Mouse (Mus musculus) hindbrain, postnatal 0 days (tissue): ENCODE data around the gene Gpr183. TPM values are rescaled to one million over a fixed set of nuclear protein-coding genes. Genes with fewer than 3 reads are reported as not detected.

Experiments
- ATAC-seq: fragments of 200-750 bp; cut with Nextera tagmentation; 2 replicates; pipeline ENCODE4 v1.8.0; 2017; ENCODE audit warnings: mild to moderate bottlenecking, moderate TSS enrichment, moderate library complexity
- DNase-seq: peaks from one replicate; pipeline ENCODE4 v3.0.0-alpha.2; 2015; ENCODE audit warnings: low spot score
- H3K27ac ChIP-seq: fragments of 300-500 bp; sonication (generic); 2 replicates; pipeline ENCODE4 v1.5.1; 2014; ENCODE audit warnings: mild to moderate bottlenecking
- H3K27me3 ChIP-seq: fragments of 300-500 bp; sonication (generic); 2 replicates; pipeline ENCODE4 v1.6.1; 2014; ENCODE audit warnings: low read length, mixed read lengths; ENCODE audit not compliant: insufficient read depth
- H3K36me3 ChIP-seq: fragments of 300-500 bp; sonication (generic); 2 replicates; pipeline ENCODE4 v1.6.1; 2014; ENCODE audit warnings: low read length, mixed read lengths; ENCODE audit not compliant: insufficient read depth
- H3K4me1 ChIP-seq: fragments of 300-500 bp; sonication (generic); 2 replicates; pipeline ENCODE4 v1.6.1; 2014; ENCODE audit warnings: antibody characterized with exemption, low read length, mixed read lengths; ENCODE audit not compliant: insufficient read depth
- H3K4me2 ChIP-seq: fragments of 300-500 bp; sonication (generic); 2 replicates; pipeline ENCODE4 v1.6.1; 2014; ENCODE audit warnings: low read depth, mild to moderate bottlenecking, low read length, moderate library complexity, mixed read lengths
- H3K4me3 ChIP-seq: fragments of 300-500 bp; sonication (generic); 2 replicates; pipeline ENCODE4 v1.5.1; 2014; ENCODE audit warnings: low read length
- H3K9ac ChIP-seq: fragments of 300-500 bp; sonication (generic); replicated peaks from 2 replicates; pipeline ENCODE4 v1.6.1; 2014; ENCODE audit warnings: mild to moderate bottlenecking, low read length, moderate library complexity, mixed read lengths
- H3K9me3 ChIP-seq: fragments of 300-500 bp; sonication (generic); 2 replicates; pipeline ENCODE4 v1.6.1; 2016; ENCODE audit warnings: low read length, mixed read lengths
- CTCF ChIP-seq: IDR thresholded peaks from 2 replicates; pipeline ENCODE4 v1.5.1; 2016; ENCODE audit warnings: antibody characterized with exemption, control low read depth, low read depth
- WGBS: fragments of 180-500 bp; shearing (Covaris S2); extraction: QIAGEN DNeasy Blood & Tissue Kit; methylation state at CpG from one replicate; pipeline ENCODE4 v1.1.7; 2014; 5-methylcytosine and 5-hydroxymethylcytosine counted together
- polyA plus RNA-seq: library from polyadenylated mRNA; unstranded; fragments of >200 nt; fragmentation: Nextera tagmentation; extraction: Ambion mirVana; gene quantifications from 2 replicates; pipeline ENCODE4 v1.2.1, GENCODE M21; 2015
- total RNA-seq: library from RNA; depleted of rRNA; stranded (reverse); fragments of >200 nt; gene quantifications from 2 replicates; pipeline ENCODE4 v1.2.3, GENCODE M21; 2014

The Gpr183 gene
- total and polyA plus RNA-seq, 2 experiments from 2014 or later: 0.56 to 1.3 TPM

- no peak overlapping the region for H3K9ac ChIP-seq
- 77% methylated on average over 10 of the region's 10 CpGs for WGBS
- no peaks in the 10 kb centered on the region for H3K4me1 ChIP-seq
- H3K36me3 ChIP-seq: no peaks in the 10 kb centered on the region
- DNase-seq (no peak), ATAC-seq (no peak)
- no peak overlapping the region for H3K4me2 ChIP-seq
- no peak overlapping the region for H3K27ac ChIP-seq
- H3K27me3 ChIP-seq: no peaks in the 10 kb centered on the region
- TF ChIP-seq CTCF: no peak
- no peaks in the 10 kb centered on the region for H3K9me3 ChIP-seq
- H3K4me3 ChIP-seq: no peak overlapping the region
Measured at GRCm38 (mm10) chr14:121958751-121959537, 6.1 kb downstream of the Gpr183 start.

DNA sequence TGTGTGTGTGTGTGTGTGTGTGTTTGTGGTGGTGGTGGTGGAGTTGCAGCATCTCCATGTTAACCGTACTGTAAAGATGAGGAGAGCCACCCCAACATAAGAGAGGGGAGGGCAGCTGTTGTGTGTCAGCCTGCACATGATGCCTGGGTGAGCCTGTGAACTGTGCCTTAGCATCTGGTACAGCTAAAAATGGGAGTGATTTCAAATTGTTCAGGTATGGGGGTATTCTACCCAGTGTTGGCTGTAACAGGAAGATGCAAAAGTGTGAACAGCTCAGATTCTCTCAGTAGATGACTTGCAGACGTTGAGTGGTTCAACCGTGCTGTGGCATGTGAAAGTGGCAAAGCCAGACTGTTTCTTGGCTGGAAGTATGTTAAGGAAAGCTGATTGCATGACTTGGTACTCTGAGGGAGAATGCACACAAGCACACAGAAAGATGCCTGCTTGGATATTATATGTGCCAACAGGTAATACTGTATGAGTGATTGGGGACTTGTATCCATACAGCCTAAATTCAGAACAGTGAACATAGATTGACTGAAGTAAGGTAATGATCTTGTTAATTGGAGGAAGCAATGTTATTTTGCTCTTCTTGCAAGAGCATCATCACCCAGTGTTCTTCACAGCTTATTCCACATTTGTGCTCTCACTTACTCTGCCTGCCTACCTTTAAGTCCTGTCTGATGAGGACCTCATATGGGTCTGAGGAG is 6.8 kb downstream of the Gpr183 start:
- no peaks in the 10 kb centered on the region for H3K4me1 ChIP-seq
- TF ChIP-seq CTCF: no peak
- WGBS: 90% methylated on average over 3 of the region's 3 CpGs
- no peaks in the 10 kb centered on the region for H3K9me3 ChIP-seq
- no peak overlapping the region for H3K9ac ChIP-seq
- no peak overlapping the region for H3K4me2 ChIP-seq
- ATAC-seq (no peak), DNase-seq (no peak)
- no peak overlapping the region for H3K27ac ChIP-seq
- H3K27me3 ChIP-seq: no peaks in the 10 kb centered on the region
- H3K36me3 ChIP-seq: no peaks in the 10 kb centered on the region
- H3K4me3 ChIP-seq: no peak overlapping the region

- no peaks in the 10 kb centered on the region for H3K9me3 ChIP-seq
- no peak overlapping the region for H3K9ac ChIP-seq
- no peak overlapping the region for H3K4me3 ChIP-seq
- no peaks in the 10 kb centered on the region for H3K36me3 ChIP-seq
- H3K27me3 ChIP-seq: no peaks in the 10 kb centered on the region
- DNase-seq: no peak
- ATAC-seq: no peak
- no peaks in the 10 kb centered on the region for H3K4me1 ChIP-seq
- H3K27ac ChIP-seq: no peak overlapping the region
- no peak for TF ChIP-seq CTCF
- H3K4me2 ChIP-seq: no peak overlapping the region
- WGBS: 93% methylated on average over 10 of the region's 10 CpGs
Measured at GRCm38 (mm10) chr14:121957176-121957871, 7.7 kb downstream of the Gpr183 start.

DNA sequence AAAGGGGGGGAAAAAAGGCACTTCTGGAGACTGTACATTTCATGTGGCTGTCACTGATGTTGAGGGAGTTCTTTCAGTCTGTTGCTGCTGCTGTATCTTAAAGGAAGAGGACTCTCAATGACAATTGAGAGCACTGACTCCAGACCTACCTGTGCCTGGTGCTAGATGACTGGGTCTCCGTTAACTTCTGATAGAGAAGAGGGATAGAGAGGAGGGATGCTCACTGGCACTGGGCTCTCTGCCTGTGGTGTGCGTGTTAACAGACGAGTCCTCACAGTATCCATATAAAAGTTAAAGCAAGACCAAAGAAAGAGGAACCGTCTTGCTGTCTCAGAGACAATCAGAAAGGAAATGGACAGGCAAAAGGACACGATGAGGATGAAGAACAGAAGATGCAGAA is 8.7 kb downstream of the Gpr183 start:
- no peaks in the 10 kb centered on the region for H3K27me3 ChIP-seq

GRCm38 (mm10) chr14:121955176-121955795 is 9.7 kb downstream of the Gpr183 start:
- ATAC-seq (no peak), DNase-seq (no peak)
- H3K9ac ChIP-seq: no peak overlapping the region
- H3K27ac ChIP-seq: no peak overlapping the region
- 87% methylated on average over 5 of the region's 5 CpGs for WGBS
- H3K36me3 ChIP-seq: no peaks in the 10 kb centered on the region
- H3K4me2 ChIP-seq: no peak overlapping the region
- H3K9me3 ChIP-seq: no peaks in the 10 kb centered on the region
- H3K27me3 ChIP-seq: no peaks in the 10 kb centered on the region
- no peaks in the 10 kb centered on the region for H3K4me1 ChIP-seq
- no peak overlapping the region for H3K4me3 ChIP-seq
- no peak for TF ChIP-seq CTCF

More for the DNA sequence above, 8.7 kb downstream of the Gpr183 start:
- TF ChIP-seq CTCF: no peak
- no peak for DNase-seq
- Histone ChIP-seq H3K4me2 (no peak overlapping the region), H3K4me1 (no peaks in the 10 kb centered on the region), H3K4me3 (no peak overlapping the region), H3K9me3 (no peaks in the 10 kb centered on the region), H3K27ac (no peak overlapping the region), H3K9ac (no peak overlapping the region), H3K36me3 (no peaks in the 10 kb centered on the region)
- ATAC-seq: no peak
- WGBS: 91% methylated on average over 5 of the region's 5 CpGs

DNA sequence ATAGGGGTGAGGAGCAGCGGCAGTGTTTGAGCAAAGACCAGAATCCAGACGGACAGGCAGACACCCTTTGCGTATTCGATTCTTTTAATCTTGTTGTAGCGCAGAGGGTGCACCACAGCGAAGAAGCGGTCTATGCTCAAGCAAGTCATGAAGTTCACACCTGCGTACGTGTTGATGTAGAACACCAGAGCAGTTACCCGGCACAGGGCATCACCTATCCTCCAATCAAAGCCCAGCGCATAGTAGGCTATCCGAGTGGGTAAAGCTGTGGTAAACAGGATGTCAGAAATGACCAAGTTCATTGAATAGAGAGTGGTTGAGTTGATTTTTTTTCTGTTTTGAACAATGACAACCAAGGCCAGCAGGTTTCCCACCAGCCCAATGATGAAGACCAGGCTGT is 10.4 kb downstream of the Gpr183 start:
- no peak for TF ChIP-seq CTCF
- Histone ChIP-seq H3K36me3 (no peaks in the 10 kb centered on the region), H3K4me1 (no peaks in the 10 kb centered on the region), H3K4me2 (no peak overlapping the region), H3K9me3 (no peaks in the 10 kb centered on the region), H3K27ac (no peak overlapping the region), H3K4me3 (no peak overlapping the region), H3K27me3 (no peaks in the 10 kb centered on the region), H3K9ac (no peak overlapping the region)
- 98% methylated on average over 12 of the region's 12 CpGs for WGBS
- DNase-seq (no peak), ATAC-seq (no peak)
